Mouse (Mus musculus) adrenal gland, postnatal 36 days (tissue): ENCODE measurements at regions not wholly inside any gene's neighbourhood (a gene's known extent, or its start where the extent isn't known, plus 50 kb on each side); places are given as distances from the start of the nearest gene placed in this dataset.

Experiments used
- DNase-seq, 2 experiments: peaks; one replicate each; pipeline ENCODE4 v3.0.0; 2021; ENCODE audit warnings: mixed read lengths in 1 of 2

DNA sequence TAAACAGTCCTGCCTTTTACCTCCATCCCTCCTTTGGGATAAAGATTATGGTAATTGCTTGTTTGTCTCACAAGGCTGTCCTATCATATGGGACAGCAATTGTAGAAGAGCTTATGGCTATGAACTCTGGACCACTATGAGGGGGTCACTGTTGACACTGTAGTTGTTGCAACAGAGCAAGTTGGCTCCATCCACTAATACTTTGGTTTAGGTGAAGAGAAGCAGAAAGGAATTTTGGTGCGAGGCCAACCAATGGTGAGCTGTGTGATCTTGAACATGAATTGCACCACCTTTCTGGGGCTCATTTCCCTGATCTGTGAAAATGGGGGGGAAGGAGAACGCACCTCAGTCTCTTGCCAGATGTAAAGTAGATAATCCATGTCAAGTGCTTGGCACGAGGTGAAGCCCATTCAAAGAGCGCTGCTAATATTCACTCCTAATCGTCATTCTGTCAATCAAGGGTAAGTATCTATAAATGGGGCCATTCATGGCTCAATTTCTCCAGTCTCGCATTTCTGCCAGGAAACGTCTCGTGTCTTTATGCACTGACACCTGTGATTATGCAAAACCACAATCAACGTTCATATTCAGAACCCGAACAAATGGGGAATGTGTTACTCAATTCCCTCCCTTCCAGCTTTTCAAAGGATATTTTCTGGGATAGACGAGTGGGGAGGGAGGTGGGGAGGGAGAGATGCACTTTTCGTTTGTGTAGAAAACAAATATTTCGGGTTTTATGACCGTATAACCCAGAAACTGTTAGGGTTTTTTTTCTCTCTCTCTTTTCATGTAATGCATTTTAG lies 133.3 kb upstream of the Jun start:
- no peak for DNase-seq

DNA sequence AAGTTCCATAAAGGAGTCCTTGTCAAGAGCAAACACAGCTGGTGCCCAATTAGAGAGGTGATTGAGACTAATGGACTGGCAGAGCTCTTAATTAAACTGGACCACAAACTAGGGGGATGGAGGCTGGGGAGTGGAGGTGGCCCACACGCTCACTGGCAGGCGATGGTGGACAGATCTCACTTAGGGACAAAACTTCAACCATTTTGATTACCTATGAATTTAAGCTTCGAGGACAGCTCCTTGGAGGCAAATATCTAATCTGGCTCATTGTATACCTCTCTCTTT lies 133.8 kb upstream of the Jun start:
- no peak for DNase-seq

DNA sequence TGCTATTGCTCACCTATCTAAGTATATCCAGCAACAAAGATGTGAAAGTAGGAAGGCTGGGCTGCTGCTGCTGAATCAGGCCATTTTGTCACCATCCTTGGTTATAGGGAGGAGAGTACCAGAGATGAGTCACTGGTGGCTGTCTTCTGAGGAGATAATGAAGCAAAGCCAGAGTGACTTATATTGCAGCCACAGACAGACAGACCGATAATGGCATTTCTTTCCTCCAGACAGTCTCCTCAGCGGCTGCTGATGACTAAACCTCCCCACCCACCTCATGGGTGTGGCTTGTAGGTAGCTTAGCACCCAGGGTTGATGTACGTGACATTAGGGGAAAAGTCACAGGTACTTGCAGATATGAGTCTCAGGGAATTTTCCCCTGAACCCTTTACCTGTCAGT lies 136.1 kb upstream of the Jun start:
- DNase-seq = no peak

DNA sequence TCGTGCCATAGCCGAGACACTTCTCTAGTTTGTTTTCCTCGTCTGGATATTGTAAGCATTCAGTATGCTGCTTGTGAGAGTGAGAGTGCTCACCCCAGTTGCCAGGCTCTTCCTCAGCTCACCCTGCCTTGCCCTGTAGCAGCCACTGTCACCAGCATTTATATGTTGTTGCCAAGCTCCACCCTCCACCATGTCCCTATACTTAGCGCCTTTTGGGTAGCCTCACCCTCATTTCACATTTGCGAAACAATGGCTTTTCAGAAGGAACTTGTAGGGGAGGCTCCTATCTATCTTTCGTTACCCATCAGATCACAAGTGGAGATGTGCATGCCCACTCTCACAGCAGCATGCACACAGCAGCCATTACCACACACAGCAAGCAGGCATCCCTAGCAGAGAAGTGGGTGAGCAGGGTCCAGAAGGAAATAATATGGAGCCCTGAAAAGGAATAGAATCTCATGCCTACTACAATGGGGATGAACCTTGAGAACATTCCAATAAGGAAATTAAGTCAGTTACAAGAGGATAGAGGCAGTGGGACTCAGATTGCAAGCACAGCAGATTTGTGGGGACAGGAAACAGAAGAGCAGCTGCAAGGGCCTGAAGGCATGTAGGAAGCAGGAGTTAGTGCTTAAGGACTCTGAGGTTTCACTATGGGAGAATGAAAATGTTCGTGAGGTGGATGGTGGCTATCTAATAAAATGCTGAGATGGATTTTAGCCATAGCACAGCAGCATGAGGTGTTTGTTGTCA lies 139.8 kb upstream of the Jun start:
- no peak for DNase-seq

DNA sequence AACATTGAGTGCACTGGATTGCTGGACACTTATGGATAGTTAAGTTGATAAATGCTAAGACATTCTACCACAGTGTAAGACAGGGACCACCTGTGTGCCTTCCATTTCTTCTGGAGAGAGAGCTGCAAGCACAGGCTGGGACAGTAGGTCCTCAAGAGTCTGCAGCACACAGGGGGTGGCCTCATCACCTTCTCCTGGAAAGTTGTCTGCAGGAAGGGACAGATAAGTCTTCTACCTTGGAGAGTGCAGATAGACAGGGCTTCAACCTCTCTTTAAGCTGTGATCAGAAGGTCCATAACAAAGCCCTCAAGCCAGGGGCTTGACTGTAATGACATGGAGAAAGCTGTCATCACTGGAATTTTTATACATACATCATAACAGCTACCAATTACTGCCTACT lies 140.5 kb upstream of the Jun start:
- no peak for DNase-seq

DNA sequence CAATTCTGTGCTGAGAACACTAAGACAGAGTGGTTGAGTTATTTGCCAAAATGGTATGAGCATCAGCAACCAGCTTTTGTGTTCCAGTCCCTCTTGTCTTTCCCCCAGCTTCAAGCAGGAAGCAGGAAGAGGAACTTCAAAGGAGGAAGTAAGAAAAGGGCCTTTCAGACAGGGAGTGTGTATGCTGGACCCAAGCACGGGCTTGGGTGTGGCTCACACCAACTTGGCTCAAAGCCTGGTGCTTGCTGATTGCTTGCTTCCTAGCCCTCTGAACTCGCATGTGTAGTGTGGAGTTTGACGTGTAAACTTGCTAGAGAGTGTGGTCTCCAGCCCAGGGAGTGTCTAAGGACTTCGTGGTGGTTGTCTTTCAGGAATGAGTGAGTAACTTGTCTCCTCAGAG lies 141.0 kb upstream of the Jun start:
- peak; percentile 24 to 57 for DNase-seq

DNA sequence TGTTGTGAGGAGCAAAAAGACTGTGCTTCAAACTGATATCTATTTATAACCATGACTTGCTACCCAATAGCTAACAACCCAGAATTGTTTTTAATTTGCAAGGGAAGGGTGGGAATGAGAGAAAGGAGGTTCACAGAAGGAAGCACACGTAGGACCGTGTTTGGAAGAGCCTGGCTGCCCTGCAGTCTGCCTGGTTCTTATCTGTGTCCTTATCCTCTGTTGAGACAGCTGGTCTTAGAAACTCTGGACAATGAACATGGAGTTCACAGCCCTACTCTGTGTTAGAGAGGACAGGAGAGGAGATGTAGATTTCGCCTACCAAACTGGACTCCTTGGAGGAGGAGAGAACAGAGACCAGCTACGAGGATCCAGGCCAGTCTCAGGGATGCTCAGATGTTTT lies 141.5 kb upstream of the Jun start:
- DNase-seq = no peak

DNA sequence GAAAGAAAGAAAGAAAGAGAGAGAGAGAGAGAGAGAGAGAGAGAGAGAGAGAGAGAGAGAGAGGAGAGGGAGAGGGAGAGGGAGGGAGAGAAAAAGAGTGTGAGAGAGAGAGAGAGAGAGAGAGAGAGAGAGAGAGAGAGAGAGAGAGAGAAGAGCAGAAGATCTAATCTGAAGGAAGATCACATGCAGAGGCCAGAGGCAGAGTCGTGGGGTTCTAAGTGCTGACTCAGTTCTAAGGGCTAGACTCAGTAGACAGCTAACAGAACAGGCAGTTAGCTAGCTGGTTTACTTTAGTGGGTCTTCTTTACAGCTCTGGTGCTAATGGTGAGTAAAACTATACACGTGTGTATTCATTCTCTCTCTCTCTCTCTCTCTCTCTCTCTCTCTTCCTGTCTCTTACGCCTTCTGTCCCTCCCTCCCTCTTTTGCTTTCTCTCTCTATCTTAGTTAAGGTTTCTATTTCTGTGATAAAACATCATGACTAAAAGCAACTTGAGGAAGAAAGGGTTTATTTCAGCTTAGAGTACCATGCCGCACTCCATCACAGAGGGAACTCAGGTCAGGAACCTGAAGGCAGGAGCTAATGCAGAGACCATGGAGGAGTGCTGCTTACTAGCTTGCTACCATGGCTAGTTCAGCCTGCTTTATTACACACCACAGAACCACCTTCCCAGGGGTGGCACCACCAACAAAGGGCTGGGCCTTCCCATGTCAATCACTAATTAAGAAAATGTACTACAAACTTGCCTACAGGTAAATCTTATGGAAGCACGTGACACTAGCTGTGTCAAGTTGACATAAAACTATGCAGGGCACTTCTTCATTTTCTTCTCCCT lies 142.8 kb upstream of the Jun start:
- no peak for DNase-seq

DNA sequence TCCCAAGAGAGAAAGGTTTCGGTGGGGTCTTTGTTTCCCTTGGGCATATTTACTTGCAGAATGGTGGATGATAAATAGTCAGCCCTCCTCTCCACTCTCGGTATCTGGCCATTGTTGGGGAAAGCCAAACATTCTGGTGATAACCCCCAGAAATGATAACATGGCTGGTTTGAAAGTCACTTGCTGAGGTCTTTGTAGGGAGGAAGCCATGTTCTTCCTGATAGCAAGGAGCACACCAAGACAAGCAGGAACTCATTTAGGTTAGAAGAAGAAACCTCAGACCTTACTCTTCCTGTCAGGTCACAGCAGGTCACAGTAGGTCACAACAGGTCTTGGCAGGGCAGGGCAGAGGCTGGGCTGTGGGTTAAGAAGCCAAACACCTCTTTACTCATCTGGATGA lies 144.1 kb upstream of the Jun start:
- DNase-seq = no peak

DNA sequence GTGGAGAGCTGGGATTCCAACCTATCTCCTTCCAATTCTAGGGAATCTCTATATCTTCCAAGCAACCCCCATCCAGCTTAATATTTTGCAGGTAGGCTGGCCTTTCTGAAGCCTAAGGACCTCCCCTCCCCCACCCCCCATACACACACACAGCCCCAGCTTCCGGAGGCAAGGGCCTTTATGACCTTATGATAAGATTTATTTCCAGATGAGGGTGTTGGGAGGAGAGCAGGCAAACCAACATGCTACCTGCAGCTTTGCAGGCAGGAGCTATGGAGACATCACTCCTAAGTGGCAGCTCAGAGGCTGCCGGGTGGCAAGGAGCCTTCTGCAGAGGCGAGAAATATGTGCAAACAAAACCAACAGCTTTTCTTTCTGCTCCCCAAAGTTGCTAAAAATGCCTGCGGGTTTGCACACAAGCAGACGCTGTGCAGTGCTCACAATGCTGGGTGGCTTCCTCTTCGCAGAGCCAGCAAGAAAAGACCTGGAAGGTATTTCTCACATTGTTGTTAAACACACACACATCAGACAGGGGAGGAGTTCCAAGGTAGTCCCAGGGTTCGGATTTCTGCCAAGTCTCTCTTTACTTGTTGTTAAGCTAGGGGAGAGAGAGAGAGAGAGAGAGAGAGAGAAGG lies 145.2 kb upstream of the Jun start:
- no peak for DNase-seq

DNA sequence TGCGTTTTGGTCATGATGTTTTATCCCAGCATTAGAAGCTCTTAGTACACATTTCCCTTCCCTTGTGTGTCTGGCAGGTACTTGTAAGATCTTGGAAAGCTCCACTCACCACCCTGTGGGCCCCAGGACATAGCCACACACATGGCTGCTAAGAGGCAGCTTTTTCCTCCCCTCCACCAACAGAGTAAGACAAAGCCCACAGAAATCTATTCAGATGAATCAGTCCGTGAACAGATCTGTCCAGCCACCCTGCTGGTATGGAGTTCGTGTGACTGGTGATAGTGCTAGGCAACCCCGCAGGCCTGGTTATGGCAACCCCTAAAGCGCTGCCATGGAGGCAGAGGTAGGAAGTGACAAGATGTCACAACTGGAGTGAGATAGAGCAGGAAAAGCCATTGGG lies 147.4 kb upstream of the Jun start:
- DNase-seq = no peak

DNA sequence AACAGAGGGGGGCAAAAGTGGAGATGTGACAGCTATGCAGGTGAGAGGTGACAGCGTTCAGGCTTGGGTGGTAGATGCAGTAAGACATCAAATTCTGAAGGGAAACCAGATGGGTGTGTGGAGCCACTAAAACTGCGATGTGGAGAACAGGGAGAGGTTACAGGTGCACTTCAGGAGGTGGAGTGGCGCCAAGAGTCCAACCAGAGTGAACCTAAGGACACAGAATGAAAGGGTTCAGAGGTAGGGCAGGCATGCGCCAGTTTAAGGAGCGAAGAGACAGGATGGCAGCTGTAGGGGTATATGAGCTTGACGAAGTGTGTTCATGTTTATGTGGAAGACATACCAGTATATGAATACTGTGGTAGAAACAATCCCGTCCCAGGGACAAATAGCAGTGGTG lies 148.1 kb upstream of the Jun start:
- DNase-seq = no peak

DNA sequence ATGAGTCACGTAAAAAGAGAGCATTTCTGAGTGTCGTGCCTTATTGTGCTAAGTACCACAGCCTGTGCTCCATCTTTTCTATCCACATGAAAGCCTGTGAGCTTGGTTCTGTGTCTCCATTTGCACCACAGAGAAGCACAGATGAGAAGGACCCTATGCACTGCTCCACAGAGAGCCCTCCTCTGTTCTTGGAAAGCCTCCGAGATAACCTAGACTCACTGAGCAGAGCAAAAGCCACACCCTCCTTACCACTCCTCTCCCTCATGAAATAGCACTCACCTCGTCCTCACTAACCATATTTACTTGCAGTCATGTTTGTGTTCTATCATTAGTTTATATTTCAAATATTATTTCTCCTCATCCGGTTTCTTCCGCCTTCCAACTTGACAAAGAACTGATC lies 150.5 kb upstream of the Jun start:
- no peak for DNase-seq

DNA sequence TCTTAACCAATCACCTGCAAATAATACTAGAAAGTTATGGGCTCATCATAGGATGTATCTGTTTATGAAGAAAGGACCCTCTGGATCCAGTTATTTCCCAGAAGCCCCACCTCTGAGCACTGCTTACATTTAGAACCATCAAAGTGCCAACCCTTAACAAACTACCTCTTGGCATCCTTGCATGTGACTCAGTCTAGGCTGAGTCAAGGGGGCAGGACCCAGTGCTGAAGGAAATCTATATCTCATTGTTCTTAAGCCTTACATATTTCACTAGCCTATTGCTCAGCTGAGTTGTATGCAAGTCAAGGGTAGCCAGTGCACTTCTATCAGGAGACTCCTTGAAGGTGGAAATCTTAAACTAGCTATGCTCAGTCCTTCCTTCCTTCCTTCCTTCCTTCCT lies 151.6 kb upstream of the Jun start:
- DNase-seq = peak; percentile 48 to 56

DNA sequence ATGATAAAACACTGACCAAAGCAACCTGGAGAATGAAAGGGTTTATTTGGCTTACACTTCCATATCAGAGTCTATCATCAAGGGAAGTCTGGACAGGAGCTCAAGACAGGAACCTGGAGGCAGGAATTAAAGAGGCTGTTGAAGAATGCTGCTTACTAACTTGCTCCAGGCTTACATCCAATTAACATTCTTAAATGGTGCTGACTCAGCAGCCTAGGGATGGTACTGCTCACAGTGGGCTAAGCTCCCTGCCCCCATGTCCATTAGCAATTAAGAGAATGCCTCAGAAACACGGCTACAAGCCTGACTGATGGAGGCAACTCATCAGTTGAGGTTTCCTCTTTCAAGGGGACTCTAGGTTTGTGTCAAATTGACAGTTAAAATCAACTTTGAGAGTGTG lies 153.3 kb upstream of the Jun start:
- DNase-seq = no peak

DNA sequence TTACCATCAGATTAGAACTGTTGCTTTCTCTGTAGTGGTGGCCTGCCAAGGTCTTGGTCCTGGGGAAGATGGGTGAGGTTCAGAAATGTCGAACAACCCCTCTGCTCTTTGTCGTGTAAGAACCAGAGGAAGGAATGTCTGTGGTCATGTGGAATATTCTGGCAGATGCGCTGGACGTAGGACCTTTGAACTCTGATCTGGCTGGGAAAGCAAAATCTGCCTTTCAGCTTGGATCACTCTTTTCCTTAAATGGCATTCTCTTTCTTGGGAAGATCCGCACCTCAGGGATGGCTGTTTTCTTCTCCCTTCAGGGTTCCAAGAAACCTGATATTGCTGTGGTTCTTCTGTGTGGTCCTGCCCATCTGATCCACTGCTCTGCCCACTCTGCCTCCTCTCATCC lies 155.8 kb upstream of the Jun start:
- no peak for DNase-seq

DNA sequence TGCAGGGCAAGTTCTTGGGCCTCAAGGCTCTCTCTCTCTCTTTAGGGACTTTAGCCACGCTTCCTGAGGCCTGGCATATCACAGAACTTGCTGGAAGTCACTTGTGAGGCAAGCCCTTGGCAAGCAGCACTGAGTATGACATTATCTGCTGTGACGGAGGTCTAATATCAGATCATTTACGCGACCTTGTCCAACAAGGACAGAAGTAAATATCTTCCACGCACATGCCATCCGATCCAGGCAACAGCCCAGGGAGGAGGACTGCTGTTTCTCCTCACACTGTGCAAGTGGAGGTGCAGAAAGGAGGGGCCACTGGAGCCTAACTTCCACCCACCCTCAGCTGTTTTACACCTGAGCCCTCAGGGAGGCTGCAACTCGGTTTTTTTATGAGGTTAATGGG lies 156.8 kb upstream of the Jun start:
- peak; percentile 72 to 73 for DNase-seq

DNA sequence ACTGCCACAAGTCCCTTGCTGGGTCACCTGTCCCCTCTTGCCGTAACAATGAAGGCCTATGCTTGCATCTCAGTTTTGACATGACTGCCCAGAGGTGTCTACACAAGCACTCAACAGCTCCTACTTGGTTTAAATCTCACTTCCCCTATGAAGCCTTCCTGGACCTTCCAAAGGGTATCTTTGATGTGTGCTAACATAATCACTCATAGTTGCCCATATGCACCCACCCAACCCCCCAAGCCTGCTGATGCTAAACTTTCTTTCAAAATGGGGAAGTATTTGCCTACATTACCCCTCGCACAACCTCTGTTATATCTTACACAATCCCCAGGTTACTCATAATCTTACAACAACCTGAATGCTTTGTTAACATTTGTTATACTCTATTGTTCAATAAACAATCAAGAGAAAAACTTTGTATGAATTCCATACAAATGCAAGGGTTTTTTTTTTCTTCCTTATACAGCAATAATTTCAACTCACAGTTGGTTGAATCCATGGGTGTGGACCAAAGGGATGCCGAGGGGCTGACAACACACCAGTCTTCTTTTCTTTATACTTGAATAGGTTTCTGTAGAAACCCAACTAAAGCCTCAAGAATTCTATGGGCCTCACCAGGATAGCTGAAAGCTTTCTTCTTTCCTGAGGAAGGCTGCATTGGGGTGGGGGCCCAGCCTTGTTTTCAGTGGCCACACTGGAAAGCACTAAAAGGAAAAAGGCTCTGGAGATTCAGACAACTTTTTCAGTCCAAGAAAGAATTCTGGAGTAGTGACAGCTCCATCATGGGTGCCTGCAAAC lies 157.5 kb upstream of the Jun start:
- no peak for DNase-seq

DNA sequence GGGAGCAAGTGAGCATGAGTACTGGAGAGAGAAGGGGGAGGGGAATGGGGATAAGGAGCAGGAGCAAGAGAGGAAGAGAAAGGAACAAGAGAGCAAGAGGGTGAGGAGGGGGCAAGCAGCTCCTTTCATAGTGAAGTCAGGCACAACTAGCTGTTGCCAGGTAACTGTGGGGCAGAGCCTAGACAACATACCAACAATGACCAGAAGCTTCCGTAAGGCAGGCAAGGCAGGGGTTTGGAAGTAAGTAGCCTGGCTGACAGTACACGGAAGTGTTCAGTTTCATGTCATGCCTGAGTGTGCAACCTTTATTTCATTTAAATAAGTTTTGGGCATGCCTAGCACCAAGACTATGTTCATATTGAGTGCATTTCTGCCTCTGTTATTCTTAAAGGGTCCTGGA lies 160.5 kb upstream of the Jun start:
- DNase-seq = no peak

DNA sequence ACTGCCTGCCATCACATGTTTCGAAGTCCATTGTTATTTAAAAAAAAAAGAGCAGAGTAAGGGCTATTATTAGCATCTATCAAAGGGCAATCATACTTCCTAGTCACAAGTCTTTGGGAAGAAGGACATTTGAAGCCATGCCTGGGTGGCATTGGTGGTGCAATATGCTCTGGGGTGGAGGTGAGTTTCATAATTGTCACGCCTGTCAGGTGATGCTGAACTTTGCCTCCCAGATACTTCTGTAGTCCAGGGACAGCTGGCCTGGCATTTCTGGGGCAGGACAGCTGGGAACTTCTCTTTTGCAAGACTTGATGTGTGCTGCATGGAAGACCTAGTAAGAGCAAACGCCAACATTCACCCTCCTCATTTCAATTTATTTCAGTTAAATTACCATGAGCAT lies 161.0 kb upstream of the Jun start:
- DNase-seq = no peak

DNA sequence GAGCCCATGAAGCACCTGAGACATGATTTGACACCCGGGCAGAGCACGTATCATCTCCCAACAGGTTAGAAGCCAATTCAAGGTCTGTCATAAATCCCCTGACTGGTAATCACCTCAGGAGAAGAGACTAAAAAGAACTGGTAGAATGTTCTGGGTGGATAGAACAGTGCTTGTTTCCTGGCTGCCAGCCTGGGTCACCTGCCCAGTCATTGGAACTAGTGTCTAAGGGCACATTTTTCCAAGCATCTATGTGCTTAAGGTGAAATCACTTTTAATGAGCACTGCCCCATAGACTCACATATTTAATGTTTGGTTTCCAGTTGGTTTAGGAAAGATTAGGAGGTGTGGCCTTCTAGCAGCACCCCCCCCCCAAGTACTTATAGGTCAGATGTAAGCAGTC lies 162.0 kb upstream of the Jun start:
- DNase-seq = no peak

DNA sequence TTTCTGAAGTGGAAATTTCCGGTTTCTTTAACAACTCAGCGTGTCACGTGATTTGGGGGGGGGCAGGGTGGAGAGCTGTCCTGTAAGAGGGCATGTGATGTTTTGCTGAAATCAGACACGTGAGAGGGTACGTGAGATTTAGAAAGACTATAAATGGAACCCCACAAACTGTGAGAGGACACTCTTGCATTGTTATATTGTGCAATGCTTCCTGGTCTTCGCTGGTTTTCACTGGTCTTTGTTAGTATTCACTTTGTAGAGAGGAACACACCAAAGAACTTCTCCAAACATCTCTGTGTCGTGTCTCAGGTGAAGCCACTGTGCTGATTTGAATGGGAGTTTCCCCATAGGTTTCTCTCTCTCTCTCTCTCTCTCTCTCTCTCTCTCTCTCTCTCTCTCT lies 163.2 kb upstream of the Jun start:
- no peak for DNase-seq
